Mouse (Mus musculus): ENCODE measurements around the gene Kcnma1. TPM values are rescaled to one million over a fixed set of nuclear protein-coding genes. Genes with fewer than 3 reads are reported as not detected.

Kcnma1 gene
- 0.29 and 0.53 TPM in 2 replicates for polyA plus RNA-seq (2012; rRNA removed)

- TF ChIP-seq CTCF (IDR thresholded peaks at IDR 0.05; ENCODE audit: extremely low read depth, insufficient read depth, insufficient read length, insufficient replicate concordance) (no peak), POLR2A (IDR thresholded peaks at IDR 0.05; ENCODE audit: low read depth, low read length) (no peak)
- no peak within 1 kb of the TSS for H3K27ac ChIP-seq (ENCODE audit: insufficient read depth, low read length)
- H3K4me3 ChIP-seq (ENCODE audit: extremely low read depth, insufficient read depth, insufficient read length) = no peak within 1 kb of the TSS
- H3K36me3 ChIP-seq (ENCODE audit: control insufficient read depth, insufficient read depth, low read length) = no peaks in the 10 kb centered on the region
- H3K4me1 ChIP-seq (ENCODE audit: control insufficient read depth, insufficient read depth, insufficient read length) = no peaks in the 10 kb centered on the region
- DNase-seq (ENCODE audit: low read depth in 1 of 2, low spot score in 2 of 2) = no peak
- no peaks in the 10 kb centered on the region for H3K27me3 ChIP-seq (ENCODE audit: control insufficient read depth, insufficient read depth, low read length)
- WGBS = 67% methylated on average over 3 of the region's 3 CpGs
Observed at GRCm38 (mm10) chr14:24014391-24014790, at the start of gene Kcnma1. Gene Kcnma1 (minus strand): TSS chr14:24014491.

- Histone ChIP-seq H3K4me1 (ENCODE audit: control insufficient read depth, insufficient read depth, insufficient read length) (no peaks in the 10 kb centered on the region), H3K27ac (ENCODE audit: insufficient read depth, low read length) (no peak overlapping the region), H3K36me3 (ENCODE audit: control insufficient read depth, insufficient read depth, low read length) (no peaks in the 10 kb centered on the region), H3K27me3 (ENCODE audit: control insufficient read depth, insufficient read depth, low read length) (no peaks in the 10 kb centered on the region), H3K4me3 (ENCODE audit: extremely low read depth, insufficient read depth, insufficient read length) (no peak overlapping the region)
- no peak for DNase-seq (ENCODE audit: low read depth in 1 of 2, low spot score in 2 of 2)
- WGBS = 47% methylated on average over 8 of the region's 8 CpGs
- TF ChIP-seq POLR2A (IDR thresholded peaks at IDR 0.05; ENCODE audit: low read depth, low read length) (no peak), CTCF (IDR thresholded peaks at IDR 0.05; ENCODE audit: extremely low read depth, insufficient read depth, insufficient read length, insufficient replicate concordance) (no peak)
Observed at GRCm38 (mm10) chr14:24059747-24060146, 45.5 kb upstream of the Kcnma1 start.

GRCm38 (mm10) chr14:24059287-24059686 is 45.0 kb upstream of the Kcnma1 start:
- no peaks in the 10 kb centered on the region for H3K4me1 ChIP-seq (ENCODE audit: control insufficient read depth, insufficient read depth, insufficient read length)
- no peaks in the 10 kb centered on the region for H3K36me3 ChIP-seq (ENCODE audit: control insufficient read depth, insufficient read depth, low read length)
- no peak overlapping the region for H3K4me3 ChIP-seq (ENCODE audit: extremely low read depth, insufficient read depth, insufficient read length)
- no peak overlapping the region for H3K27ac ChIP-seq (ENCODE audit: insufficient read depth, low read length)
- DNase-seq (ENCODE audit: low read depth in 1 of 2, low spot score in 2 of 2) = no peak
- TF ChIP-seq CTCF (IDR thresholded peaks at IDR 0.05; ENCODE audit: extremely low read depth, insufficient read depth, insufficient read length, insufficient replicate concordance) = no peak
- TF ChIP-seq POLR2A (IDR thresholded peaks at IDR 0.05; ENCODE audit: low read depth, low read length) = no peak
- no peaks in the 10 kb centered on the region for H3K27me3 ChIP-seq (ENCODE audit: control insufficient read depth, insufficient read depth, low read length)
- WGBS = 85% methylated on average over 4 of the region's 4 CpGs

GRCm38 (mm10) chr14:24051821-24052220 is 37.5 kb upstream of the Kcnma1 start:
- Histone ChIP-seq H3K27ac (ENCODE audit: insufficient read depth, low read length) (no peak overlapping the region), H3K4me3 (ENCODE audit: extremely low read depth, insufficient read depth, insufficient read length) (no peak overlapping the region), H3K27me3 (ENCODE audit: control insufficient read depth, insufficient read depth, low read length) (no peaks in the 10 kb centered on the region), H3K36me3 (ENCODE audit: control insufficient read depth, insufficient read depth, low read length) (no peaks in the 10 kb centered on the region), H3K4me1 (ENCODE audit: control insufficient read depth, insufficient read depth, insufficient read length) (no peaks in the 10 kb centered on the region)
- 81% methylated on average over 2 of the region's 2 CpGs for WGBS
- no peak for TF ChIP-seq POLR2A (IDR thresholded peaks at IDR 0.05; ENCODE audit: low read depth, low read length)
- no peak for TF ChIP-seq CTCF (IDR thresholded peaks at IDR 0.05; ENCODE audit: extremely low read depth, insufficient read depth, insufficient read length, insufficient replicate concordance)
- DNase-seq (ENCODE audit: low read depth in 1 of 2, low spot score in 2 of 2) = no peak

GRCm38 (mm10) chr14:24036609-24037008 is 22.3 kb upstream of the Kcnma1 start:
- no peaks in the 10 kb centered on the region for H3K27me3 ChIP-seq (ENCODE audit: control insufficient read depth, insufficient read depth, low read length)
- 81% methylated on average over 2 of the region's 2 CpGs for WGBS
- no peak overlapping the region for H3K4me3 ChIP-seq (ENCODE audit: extremely low read depth, insufficient read depth, insufficient read length)
- DNase-seq (ENCODE audit: low read depth in 1 of 2, low spot score in 2 of 2) = no peak
- TF ChIP-seq CTCF (IDR thresholded peaks at IDR 0.05; ENCODE audit: extremely low read depth, insufficient read depth, insufficient read length, insufficient replicate concordance) (no peak), POLR2A (IDR thresholded peaks at IDR 0.05; ENCODE audit: low read depth, low read length) (no peak)
- H3K36me3 ChIP-seq (ENCODE audit: control insufficient read depth, insufficient read depth, low read length) = no peaks in the 10 kb centered on the region
- no peak overlapping the region for H3K27ac ChIP-seq (ENCODE audit: insufficient read depth, low read length)
- no peaks in the 10 kb centered on the region for H3K4me1 ChIP-seq (ENCODE audit: control insufficient read depth, insufficient read depth, insufficient read length)

GRCm38 (mm10) chr14:24036208-24036535 is 21.9 kb upstream of the Kcnma1 start:
- WGBS = 81% methylated on average over 4 of the region's 4 CpGs
- DNase-seq (ENCODE audit: low read depth in 1 of 2, low spot score in 2 of 2) = no peak
- no peak overlapping the region for H3K4me3 ChIP-seq (ENCODE audit: extremely low read depth, insufficient read depth, insufficient read length)
- no peaks in the 10 kb centered on the region for H3K36me3 ChIP-seq (ENCODE audit: control insufficient read depth, insufficient read depth, low read length)
- TF ChIP-seq POLR2A (IDR thresholded peaks at IDR 0.05; ENCODE audit: low read depth, low read length) (no peak), CTCF (IDR thresholded peaks at IDR 0.05; ENCODE audit: extremely low read depth, insufficient read depth, insufficient read length, insufficient replicate concordance) (no peak)
- H3K27me3 ChIP-seq (ENCODE audit: control insufficient read depth, insufficient read depth, low read length) = no peaks in the 10 kb centered on the region
- no peaks in the 10 kb centered on the region for H3K4me1 ChIP-seq (ENCODE audit: control insufficient read depth, insufficient read depth, insufficient read length)
- H3K27ac ChIP-seq (ENCODE audit: insufficient read depth, low read length) = no peak overlapping the region

- no peak overlapping the region for H3K27ac ChIP-seq (ENCODE audit: insufficient read depth, low read length)
- 37% methylated on average over 11 of the region's 11 CpGs for WGBS
- no peak for TF ChIP-seq CTCF (IDR thresholded peaks at IDR 0.05; ENCODE audit: extremely low read depth, insufficient read depth, insufficient read length, insufficient replicate concordance)
- no peak for TF ChIP-seq POLR2A (IDR thresholded peaks at IDR 0.05; ENCODE audit: low read depth, low read length)
Observed at GRCm38 (mm10) chr14:24035486-24036207, 21.4 kb upstream of the Kcnma1 start.

More at GRCm38 (mm10) chr14:24035486-24036207, 21.4 kb upstream of the Kcnma1 start:
- Histone ChIP-seq H3K4me1 (ENCODE audit: control insufficient read depth, insufficient read depth, insufficient read length) (no peaks in the 10 kb centered on the region), H3K27me3 (ENCODE audit: control insufficient read depth, insufficient read depth, low read length) (no peaks in the 10 kb centered on the region), H3K4me3 (ENCODE audit: extremely low read depth, insufficient read depth, insufficient read length) (no peak overlapping the region), H3K36me3 (ENCODE audit: control insufficient read depth, insufficient read depth, low read length) (no peaks in the 10 kb centered on the region)
- DNase-seq (ENCODE audit: low read depth in 1 of 2, low spot score in 2 of 2) = no peak
